Mouse (Mus musculus): ENCODE measurements around the gene Etnk1.

DNA sequence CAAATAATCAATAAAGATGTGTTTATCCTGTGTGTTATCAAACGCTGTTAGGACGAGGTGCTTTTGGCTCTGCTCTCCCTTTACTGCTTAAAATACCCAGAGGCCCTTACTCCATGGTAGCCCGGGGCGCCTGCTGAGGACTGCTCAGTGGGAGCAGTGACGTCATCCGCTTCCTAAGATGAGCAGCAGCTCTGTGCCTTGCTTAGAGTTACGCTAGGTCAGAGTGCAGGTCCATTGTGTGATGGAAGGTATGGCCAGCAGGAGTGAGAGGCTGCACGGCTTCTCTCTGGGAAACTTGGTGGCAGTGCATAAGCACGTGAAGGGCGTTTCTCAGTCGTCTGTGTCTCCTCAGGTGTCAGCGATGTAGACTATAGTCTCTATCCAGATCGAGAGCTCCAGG lies 30.0 kb downstream of the Etnk1 start:
- TF ChIP-seq CTCF (IDR thresholded peaks at IDR 0.05; ENCODE audit: extremely low read depth, insufficient read depth, insufficient read length, insufficient replicate concordance), result no peak
- no peak for TF ChIP-seq POLR2A (IDR thresholded peaks at IDR 0.05; ENCODE audit: low read depth, low read length)
